Mouse (Mus musculus) kidney, adult 2 months (tissue): Measurements from ENCODE around the gene Slc4a3.

Experiments
- CTCF ChIP-seq: fragments of 200-500 bp; conservative IDR thresholded peaks from 2 replicates; pipeline ENCODE4 v1.5.1; 2011; ENCODE audit warnings: low read depth, mild to moderate bottlenecking, control low read depth, low read length, moderate library complexity, mixed read lengths; ENCODE audit not compliant: insufficient read depth, insufficient read length
- POLR2A ChIP-seq: fragments of 200-500 bp; IDR thresholded peaks from one replicate; pipeline ENCODE4 v1.6.1; 2011; ENCODE audit warnings: low read depth, low read length, control low read depth

- TF ChIP-seq CTCF (no peak), POLR2A (no peak)
These were observed 9.6 kb downstream of the Slc4a3 start for GRCm38 (mm10) chr1:75555680-75556079.
